Mouse (Mus musculus): ENCODE measurements around the gene Ahnak. TPM values are rescaled to one million over a fixed set of nuclear protein-coding genes. Genes with fewer than 3 reads are reported as not detected.
A peak's percentile ranks its signal among the peaks of the same experiment; 100 is the strongest.

Gene Ahnak
- polyA plus RNA-seq, 1 experiment = 86.8 TPM

GRCm38 (mm10) chr19:8992769-8993624, 3.9 kb downstream of the Ahnak start:
- H3K79me3 ChIP-seq (ENCODE audit: low read depth) = peaks cover 86% of the 10 kb centered on the region

GRCm38 (mm10) chr19:8993625-8993912, 4.5 kb downstream of the Ahnak start:
- TF ChIP-seq CTCF (IDR thresholded peaks at IDR 0.05; ENCODE audit: control insufficient read depth, insufficient read depth, insufficient read length) (no peak), MYOD1 (IDR thresholded peaks at IDR 0.05; ENCODE audit: control insufficient read depth, insufficient read length, low read depth) (no peak), MAX (IDR thresholded peaks at IDR 0.05) (no peak), USF1 (IDR thresholded peaks at IDR 0.05; ENCODE audit: low read depth) (no peak), MYOG (IDR thresholded peaks at IDR 0.05; ENCODE audit: control insufficient read depth, extremely low read depth, insufficient read length) (no peak), CEBPB (IDR thresholded peaks at IDR 0.05; ENCODE audit: low read depth) (no peak), FOSL1 (IDR thresholded peaks at IDR 0.05; ENCODE audit: insufficient read depth, low read length, poor library complexity, severe bottlenecking) (no peak)
- H3K79me2 ChIP-seq (ENCODE audit: control insufficient read depth, insufficient read depth) = peaks cover 100% of the 10 kb centered on the region
- H3ac ChIP-seq (ENCODE audit: control insufficient read depth, insufficient read length, low read depth) = peak overlapping the region; percentile 61
- no peaks in the 10 kb centered on the region for H3K27me3 ChIP-seq (ENCODE audit: control insufficient read depth, insufficient read depth, insufficient read length)
- no peak overlapping the region for H3K4me3 ChIP-seq (ENCODE audit: insufficient read depth, poor library complexity, severe bottlenecking)
- H3K79me3 ChIP-seq (ENCODE audit: low read depth) = peaks cover 90% of the 10 kb centered on the region
- peaks cover 58% of the 10 kb centered on the region for H3K36me3 ChIP-seq (ENCODE audit: control insufficient read depth, insufficient read depth)

More at GRCm38 (mm10) chr19:8992769-8993624, 3.9 kb downstream of the Ahnak start:
- no peaks in the 10 kb centered on the region for H3K27me3 ChIP-seq (ENCODE audit: control insufficient read depth, insufficient read depth, insufficient read length)
- TF ChIP-seq FOSL1 (IDR thresholded peaks at IDR 0.05; ENCODE audit: insufficient read depth, low read length, poor library complexity, severe bottlenecking) = no peak
- no peak for TF ChIP-seq MAX (IDR thresholded peaks at IDR 0.05)
- TF ChIP-seq CTCF (IDR thresholded peaks at IDR 0.05; ENCODE audit: control insufficient read depth, insufficient read depth, insufficient read length) = peak; percentile 68
- peak overlapping the region; percentile 99 for H3K4me3 ChIP-seq (ENCODE audit: insufficient read depth, poor library complexity, severe bottlenecking)
- H3K36me3 ChIP-seq (ENCODE audit: control insufficient read depth, insufficient read depth) = peaks cover 52% of the 10 kb centered on the region
- H3ac ChIP-seq (ENCODE audit: control insufficient read depth, insufficient read length, low read depth) = peak overlapping the region; percentile 61
- H3K79me2 ChIP-seq (ENCODE audit: control insufficient read depth, insufficient read depth) = peaks cover 100% of the 10 kb centered on the region

GRCm38 (mm10) chr19:8994813-8995607, 5.9 kb downstream of the Ahnak start:
- H3K4me3 ChIP-seq (ENCODE audit: insufficient read depth, poor library complexity, severe bottlenecking) = no peak overlapping the region
- peaks cover 100% of the 10 kb centered on the region for H3K79me2 ChIP-seq (ENCODE audit: control insufficient read depth, insufficient read depth)
- TF ChIP-seq MAX (IDR thresholded peaks at IDR 0.05) = no peak
- TF ChIP-seq USF1 (IDR thresholded peaks at IDR 0.05; ENCODE audit: low read depth) = no peak
- TF ChIP-seq MYOD1 (IDR thresholded peaks at IDR 0.05; ENCODE audit: control insufficient read depth, insufficient read length, low read depth) = no peak
- TF ChIP-seq MYOG (IDR thresholded peaks at IDR 0.05; ENCODE audit: control insufficient read depth, extremely low read depth, insufficient read length) = no peak
- no peak for TF ChIP-seq CTCF (IDR thresholded peaks at IDR 0.05; ENCODE audit: control insufficient read depth, insufficient read depth, insufficient read length)
- TF ChIP-seq CEBPB (IDR thresholded peaks at IDR 0.05; ENCODE audit: low read depth) = no peak
- TF ChIP-seq FOSL1 (IDR thresholded peaks at IDR 0.05; ENCODE audit: insufficient read depth, low read length, poor library complexity, severe bottlenecking) = no peak
- peaks cover 97% of the 10 kb centered on the region for H3K79me3 ChIP-seq (ENCODE audit: low read depth)
- H3K27me3 ChIP-seq (ENCODE audit: control insufficient read depth, insufficient read depth, insufficient read length) = no peaks in the 10 kb centered on the region
- H3ac ChIP-seq (ENCODE audit: control insufficient read depth, insufficient read length, low read depth) = no peak overlapping the region
- peaks cover 72% of the 10 kb centered on the region for H3K36me3 ChIP-seq (ENCODE audit: control insufficient read depth, insufficient read depth)

- Histone ChIP-seq H3K27me3 (ENCODE audit: control insufficient read depth, insufficient read depth, insufficient read length) (no peaks in the 10 kb centered on the region), H3K36me3 (ENCODE audit: control insufficient read depth, insufficient read depth) (peaks cover 83% of the 10 kb centered on the region), H3K79me2 (ENCODE audit: control insufficient read depth, insufficient read depth) (peaks cover 100% of the 10 kb centered on the region), H3K79me3 (ENCODE audit: low read depth) (peaks cover 100% of the 10 kb centered on the region), H3K4me3 (ENCODE audit: insufficient read depth, poor library complexity, severe bottlenecking) (no peak overlapping the region), H3ac (ENCODE audit: control insufficient read depth, insufficient read length, low read depth) (no peak overlapping the region)
- peak; percentile 11 for TF ChIP-seq CTCF (IDR thresholded peaks at IDR 0.05; ENCODE audit: control insufficient read depth, insufficient read depth, insufficient read length)
- no peak for TF ChIP-seq FOSL1 (IDR thresholded peaks at IDR 0.05; ENCODE audit: insufficient read depth, low read length, poor library complexity, severe bottlenecking)
- no peak for TF ChIP-seq MYOD1 (IDR thresholded peaks at IDR 0.05; ENCODE audit: control insufficient read depth, insufficient read length, low read depth)
- no peak for TF ChIP-seq MAX (IDR thresholded peaks at IDR 0.05)
Measured at GRCm38 (mm10) chr19:8996601-8997000, 7.5 kb downstream of the Ahnak start.

GRCm38 (mm10) chr19:8997546-8997945, 8.5 kb downstream of the Ahnak start:
- Histone ChIP-seq H3K79me3 (ENCODE audit: low read depth) (peaks cover 100% of the 10 kb centered on the region), H3K4me3 (ENCODE audit: insufficient read depth, poor library complexity, severe bottlenecking) (no peak overlapping the region), H3K36me3 (ENCODE audit: control insufficient read depth, insufficient read depth) (peaks cover 83% of the 10 kb centered on the region), H3ac (ENCODE audit: control insufficient read depth, insufficient read length, low read depth) (peak overlapping the region; percentile 16), H3K27me3 (ENCODE audit: control insufficient read depth, insufficient read depth, insufficient read length) (no peaks in the 10 kb centered on the region), H3K79me2 (ENCODE audit: control insufficient read depth, insufficient read depth) (peaks cover 100% of the 10 kb centered on the region)
- TF ChIP-seq CEBPB (IDR thresholded peaks at IDR 0.05; ENCODE audit: low read depth) (peak; percentile 51), FOSL1 (IDR thresholded peaks at IDR 0.05; ENCODE audit: insufficient read depth, low read length, poor library complexity, severe bottlenecking) (peak; percentile 56), USF1 (IDR thresholded peaks at IDR 0.05; ENCODE audit: low read depth) (no peak), MYOD1 (IDR thresholded peaks at IDR 0.05; ENCODE audit: control insufficient read depth, insufficient read length, low read depth) (no peak), MYOG (IDR thresholded peaks at IDR 0.05; ENCODE audit: control insufficient read depth, extremely low read depth, insufficient read length) (no peak), CTCF (IDR thresholded peaks at IDR 0.05; ENCODE audit: control insufficient read depth, insufficient read depth, insufficient read length) (no peak), MAX (IDR thresholded peaks at IDR 0.05) (peak; percentile 97)

Measured in C2C12 (cell line).